Mouse (Mus musculus) lung, postnatal 4 days (tissue): Measurements from ENCODE around the gene Rnf41.

ENCODE experiments used
- DNase-seq, 2 experiments: peaks; one replicate each; pipeline ENCODE4 v3.0.0; 2021

The Rnf41 gene

DNA sequence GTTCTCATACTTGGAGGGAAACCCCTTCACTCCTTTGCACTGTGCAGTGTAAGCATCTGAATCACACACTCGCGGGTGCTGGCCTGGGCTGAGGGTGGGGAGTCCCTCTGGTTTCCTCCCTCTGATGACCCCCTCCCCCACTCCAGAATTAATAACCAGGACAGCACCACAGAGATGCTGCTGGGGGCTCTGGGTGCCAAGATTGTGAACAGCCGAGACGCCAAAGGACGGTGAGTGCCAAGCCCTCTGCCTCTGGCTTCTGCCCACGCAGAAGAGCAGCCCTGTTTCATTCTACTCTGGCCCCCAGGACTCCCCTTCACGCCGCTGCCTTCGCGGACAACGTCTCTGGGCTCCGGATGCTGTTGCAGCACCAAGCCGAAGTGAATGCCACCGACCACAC lies 22.5 kb upstream of the Rnf41 start:
- DNase-seq = no peak

DNA sequence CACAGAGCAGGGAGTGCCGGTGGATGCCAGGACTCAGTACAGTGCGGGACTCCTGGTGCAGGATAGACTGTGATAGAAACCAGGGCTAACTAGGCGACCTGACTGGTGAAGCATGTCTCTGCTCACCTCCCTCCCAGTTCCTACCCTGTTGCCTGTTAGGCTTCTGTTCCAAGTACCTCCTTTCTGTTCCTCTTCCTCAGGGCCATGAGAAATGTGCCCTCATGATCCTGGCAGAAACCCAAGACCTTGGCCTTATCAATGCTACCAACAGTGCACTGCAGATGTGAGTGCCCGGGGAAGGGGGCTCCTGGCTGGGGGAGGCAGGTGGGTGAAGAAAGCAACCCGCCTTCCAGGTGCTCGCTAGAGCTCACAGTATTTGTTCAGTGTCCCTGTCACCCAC lies 21.9 kb upstream of the Rnf41 start:
- DNase-seq = no peak

DNA sequence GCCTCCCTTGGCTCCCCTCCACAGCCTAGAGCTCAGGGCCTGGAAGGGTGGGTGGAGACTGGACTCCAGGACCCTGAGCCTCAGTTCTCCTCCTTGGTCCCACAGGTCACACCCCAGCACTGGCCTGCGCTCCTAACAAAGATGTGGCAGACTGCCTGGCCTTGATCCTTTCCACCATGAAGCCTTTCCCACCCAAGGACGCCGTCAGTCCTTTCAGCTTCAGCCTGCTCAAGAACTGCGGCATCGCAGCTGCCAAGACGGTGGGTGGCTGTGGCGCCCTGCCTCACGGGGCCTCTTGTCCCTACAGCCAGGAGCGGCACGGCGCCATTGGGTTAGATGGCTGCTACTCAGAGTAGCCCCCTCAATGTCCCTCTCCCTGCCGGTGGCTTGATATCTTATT lies 21.1 kb upstream of the Rnf41 start:
- no peak for DNase-seq

DNA sequence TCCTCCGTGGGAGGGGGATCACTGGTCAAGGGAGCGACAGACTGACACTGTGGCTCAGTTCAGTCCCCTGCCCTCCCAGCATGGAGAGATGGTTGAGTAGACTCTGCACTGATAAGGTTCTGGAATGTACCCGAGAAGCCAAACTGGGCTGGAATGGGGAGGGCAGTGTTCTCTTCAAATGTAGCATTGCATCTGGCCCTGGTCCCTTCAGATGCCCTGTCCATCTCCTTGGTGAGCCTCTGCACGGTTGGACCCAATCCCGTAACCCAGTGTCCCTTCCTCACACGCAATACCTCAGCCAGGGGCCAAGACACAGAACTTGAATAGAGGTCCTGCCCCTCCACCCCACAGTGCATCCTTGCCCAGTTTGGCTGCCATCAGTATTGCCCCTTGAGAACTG lies 19.6 kb upstream of the Rnf41 start:
- DNase-seq = no peak

DNA sequence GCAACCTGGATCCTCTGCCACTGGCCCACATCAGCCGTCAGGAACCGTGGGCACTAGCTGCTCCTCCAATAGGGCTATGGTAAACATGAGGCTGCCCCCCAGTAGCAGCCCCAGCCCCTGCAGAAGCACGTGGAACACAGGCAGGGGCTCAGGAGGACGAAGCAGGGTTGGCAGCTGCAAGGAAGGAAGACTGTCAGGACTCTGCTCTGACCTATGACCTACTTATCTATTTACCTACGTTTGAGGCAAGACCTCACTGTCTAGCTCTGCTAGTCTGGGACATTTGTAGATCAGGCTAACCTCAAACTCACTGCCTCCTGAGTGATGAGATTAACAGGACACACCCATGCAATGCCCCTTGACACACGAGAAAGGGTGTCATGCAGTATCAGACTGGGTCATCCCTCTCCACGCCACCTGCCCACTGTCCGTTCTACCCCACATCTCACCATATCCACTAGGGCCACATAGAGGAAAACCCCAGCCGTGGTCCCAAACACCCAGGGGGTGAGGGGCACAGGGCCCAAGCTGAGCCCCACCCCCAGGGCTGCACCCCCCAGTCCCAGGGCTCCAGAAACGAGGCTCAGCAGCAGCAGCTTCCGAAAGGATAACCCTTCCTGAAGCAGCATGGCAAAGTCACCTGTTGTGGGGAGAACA lies 15.3 kb upstream of the Rnf41 start:
- no peak for DNase-seq

DNA sequence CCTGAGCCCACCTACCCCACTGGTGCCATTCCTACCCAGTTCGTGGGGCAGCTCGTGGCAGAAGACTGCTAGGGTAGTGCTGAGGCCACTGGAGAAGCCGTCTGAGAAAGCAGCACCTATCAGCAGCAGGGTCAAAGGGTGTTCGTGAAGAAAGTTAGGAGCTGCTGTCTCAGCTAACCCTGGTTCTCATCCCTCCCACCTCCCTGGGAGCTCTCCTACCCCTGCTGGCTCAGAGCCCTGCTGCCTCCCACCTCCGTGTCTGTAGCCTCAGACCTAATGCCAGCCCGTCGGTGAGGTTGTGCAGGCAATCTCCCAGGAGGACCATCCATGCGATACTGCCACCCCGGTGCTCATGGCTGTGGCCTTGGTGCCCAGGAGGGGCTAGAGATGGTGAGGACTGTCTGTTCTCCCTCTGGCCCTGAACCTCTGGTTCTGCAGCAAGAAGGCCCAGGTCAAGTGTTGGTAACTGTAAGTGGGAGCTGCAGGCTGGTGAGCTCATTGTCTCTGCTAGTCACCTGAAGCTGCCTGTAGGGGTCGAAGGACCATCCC lies 14.7 kb upstream of the Rnf41 start:
- DNase-seq = no peak

DNA sequence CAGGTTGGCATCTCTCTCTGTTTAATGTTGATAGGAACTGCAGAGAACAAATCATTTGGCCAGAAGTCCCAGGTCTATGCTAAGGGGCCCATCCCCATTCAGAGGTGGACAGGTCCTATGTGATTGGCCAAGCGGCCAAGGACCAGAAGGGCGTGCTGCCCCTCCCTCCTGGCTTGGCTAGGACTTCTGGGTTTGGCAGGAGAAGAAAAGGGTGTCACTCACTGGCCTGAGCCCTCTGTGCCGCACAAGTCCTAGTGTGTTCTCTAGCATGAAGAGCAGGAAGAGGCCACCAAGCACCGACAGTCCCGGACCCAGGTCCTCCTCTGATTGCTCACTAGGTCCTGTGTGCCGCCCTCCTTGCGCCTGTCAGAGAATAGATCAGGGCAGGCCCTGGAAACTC lies 14.0 kb upstream of the Rnf41 start:
- no peak for DNase-seq

DNA sequence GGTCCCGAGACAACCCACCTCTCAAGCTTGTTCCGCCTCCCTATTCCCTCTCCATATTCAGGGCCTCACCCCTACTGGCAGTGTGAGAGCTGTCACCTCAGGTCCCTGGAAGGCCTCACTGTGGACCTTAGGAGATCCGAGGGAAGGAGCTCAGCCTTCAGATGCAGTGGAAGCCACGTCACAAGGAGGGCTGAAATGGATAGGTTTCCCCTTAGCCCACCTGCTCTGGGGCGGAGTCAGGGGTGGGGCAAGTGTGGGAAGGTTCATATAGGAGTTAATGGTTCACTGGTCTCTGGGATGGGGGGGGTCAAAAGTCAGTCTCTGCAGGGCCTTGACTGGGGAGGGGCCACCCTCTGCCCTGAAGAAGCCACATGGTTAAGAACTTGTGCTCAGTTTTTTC lies 11.1 kb upstream of the Rnf41 start:
- DNase-seq = no peak

DNA sequence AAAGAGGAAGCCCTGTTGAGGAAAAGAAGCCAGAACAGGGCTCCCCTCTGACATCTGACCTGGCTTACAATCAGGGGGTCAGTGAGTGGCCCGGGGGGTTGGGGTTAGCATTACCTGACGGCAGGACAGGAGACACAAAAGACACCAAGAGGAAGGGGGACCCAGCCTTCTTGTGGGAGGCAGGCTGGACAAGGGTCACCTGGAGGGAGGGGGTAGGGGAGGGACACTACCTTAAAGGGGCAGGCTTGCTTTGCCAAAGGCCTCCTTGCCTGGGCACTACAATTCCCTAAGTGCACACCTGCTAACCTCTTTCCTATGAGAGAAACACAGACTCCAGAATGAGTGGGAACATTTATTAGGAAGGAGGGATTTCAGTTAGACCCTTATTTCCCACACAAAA lies 10.4 kb upstream of the Rnf41 start, which contains the start of gene Slc39a5:
Slc39a5 (minus strand) TSS at position 174 of the 400 bp plus-strand sequence.
- no peak for DNase-seq

DNA sequence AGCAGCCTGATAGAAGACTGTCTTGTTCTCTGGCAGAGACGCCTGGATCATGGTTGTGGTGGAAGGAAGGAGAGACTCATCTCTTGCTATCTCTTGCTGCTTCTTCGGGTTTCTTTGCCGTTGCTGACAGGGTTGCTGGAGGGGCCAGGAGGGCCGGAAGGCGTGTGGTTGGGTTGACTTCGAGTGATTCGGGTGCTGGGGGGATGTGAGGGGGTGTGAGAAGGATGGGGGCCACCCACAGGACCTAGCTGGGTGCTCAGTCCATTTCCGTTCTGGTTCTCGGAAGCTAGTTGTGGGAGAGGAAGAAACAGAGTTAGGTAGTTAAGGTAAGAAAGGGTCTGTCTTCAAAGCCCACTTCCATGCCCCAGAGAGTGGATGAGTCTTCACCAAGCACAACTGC lies 9.8 kb upstream of the Rnf41 start:
- DNase-seq = no peak

DNA sequence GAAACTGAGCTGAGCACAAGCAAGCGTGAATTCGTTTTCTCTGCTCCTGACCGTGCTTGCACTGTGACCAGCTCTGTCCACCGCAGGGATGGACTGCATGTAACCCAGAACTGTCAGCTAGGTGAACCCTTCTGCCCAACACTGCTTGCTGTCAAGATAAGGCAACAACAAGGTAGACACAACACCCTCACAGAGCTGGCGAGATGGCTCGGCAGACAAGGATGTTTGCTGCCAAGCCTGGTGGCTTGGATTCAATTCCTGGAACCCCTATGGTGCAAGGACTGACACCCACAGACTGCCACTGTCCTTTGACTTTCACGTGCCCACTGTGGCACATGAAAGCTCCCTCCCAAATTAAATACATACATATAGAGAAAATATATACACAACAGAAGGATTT lies 7.5 kb upstream of the Rnf41 start:
- DNase-seq = no peak

DNA sequence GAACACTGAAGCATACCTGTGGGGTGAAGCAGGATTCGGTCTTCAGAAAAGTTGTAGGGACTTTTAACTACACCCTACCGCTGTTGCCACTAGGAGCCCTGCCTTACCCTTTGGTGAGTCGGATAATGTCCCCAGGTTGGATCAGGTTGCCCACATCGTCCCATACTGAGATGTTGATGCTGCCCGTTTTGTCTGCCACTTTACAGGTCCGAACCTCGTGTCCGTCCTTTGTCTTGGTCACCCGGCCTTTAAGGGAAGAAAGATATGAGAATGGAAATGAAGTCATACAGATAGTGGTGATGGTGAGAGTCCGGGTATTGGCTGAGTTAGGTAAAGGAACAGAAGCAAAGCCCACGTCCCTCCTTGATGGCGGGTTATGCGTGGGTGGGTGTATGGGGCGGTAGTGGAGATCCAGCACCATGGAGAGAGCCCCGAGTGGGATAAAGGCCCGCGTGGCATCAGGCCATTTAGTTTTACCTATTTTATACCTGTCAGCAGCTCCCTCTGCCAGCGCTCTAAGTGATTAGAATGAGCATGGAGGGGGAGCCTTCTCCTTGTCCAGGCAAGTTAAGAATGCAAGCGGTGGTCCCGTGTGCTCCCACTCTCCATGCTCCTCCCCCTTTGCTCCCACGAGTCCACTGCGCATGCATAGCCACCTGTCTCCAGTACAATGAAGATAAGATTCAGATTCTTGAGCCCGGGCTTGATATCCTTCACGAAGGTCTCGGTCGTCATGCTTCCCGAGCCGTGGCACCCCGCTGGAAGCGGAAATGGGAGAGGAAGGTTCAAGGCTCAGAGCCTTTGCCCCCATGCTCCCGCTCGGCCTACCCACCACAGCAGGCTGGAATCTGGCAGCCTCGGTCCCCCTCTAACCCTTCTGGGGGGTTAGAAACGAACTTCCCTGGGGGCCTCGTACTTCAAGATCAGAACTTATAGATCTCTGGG lies 2.6 kb upstream of the Rnf41 start:
- DNase-seq = no peak

DNA sequence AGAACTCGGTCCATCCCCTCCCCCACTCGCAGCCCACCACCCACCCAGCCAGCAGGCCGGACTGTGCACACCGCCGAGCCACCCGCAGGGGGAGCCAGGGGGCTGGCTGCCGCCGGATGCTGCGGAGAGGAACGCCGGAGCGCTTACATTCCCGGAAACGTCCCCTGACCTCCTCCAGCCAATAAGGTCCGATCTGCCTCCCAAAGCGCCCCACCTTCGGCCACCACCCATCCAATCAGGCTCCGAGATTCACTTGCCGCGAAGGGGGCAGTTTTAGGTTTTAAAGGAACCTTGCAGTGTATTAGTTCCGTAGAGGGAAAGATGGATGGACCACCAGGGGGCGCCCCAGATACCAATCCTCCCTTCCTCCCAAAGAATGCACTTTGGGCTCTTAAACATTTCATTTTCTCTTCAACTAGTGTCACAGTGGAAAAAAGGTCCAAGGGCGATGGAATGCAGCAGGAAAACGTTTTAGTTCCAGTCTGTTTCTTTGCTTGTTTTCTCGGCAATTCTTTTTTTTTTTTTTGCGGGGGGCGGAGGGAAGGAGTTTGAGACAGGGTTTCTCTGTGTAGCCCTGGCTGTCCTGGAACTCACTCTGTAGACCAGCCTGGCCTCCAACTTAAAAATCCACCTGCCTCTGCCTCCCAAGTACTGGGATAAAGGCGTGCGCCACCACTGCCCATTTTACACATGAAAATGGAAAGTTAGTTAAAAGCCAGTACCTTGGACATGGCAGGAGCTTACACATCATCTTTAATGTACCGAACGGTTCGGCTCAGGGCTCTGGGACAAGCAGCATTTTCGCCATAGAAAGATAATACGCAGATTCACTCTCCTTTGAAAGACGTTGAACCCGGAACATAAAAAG lies 1.5 kb upstream of the Rnf41 start:
- peak; percentile 97 to 99 for DNase-seq

DNA sequence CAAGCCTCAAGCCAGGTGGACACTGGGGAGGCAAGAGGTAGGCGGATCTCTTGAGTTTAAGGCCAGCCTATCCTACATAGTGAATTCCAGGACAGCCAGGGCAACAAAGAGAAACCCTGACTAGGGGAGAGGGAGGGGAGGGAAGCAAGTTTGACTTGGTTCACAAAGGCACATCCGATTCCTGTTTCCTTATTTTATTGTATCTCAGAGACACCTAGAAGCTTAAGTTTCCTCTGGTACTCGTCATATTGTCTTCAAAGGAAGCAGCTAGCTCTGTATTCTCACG lies 954 bp upstream of the Rnf41 start:
- DNase-seq = no peak

DNA sequence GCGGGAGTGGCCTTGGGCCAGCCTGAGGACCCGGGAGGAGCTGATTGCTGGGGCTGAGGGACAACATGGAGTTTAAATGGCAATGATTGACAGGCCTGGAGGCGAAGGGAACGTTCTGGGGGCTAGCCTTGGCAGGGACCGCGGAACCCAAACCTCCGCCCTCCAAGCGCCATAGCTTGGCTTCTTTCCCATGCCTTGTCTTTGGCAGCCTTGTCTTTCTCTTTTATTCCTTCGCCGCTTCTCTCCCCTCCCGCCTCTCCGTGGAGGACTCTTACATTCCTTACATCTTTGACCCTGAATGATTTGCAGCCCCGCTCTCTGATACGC lies 561 bp downstream of the Rnf41 start:
- peak; percentile 61 to 75 for DNase-seq

DNA sequence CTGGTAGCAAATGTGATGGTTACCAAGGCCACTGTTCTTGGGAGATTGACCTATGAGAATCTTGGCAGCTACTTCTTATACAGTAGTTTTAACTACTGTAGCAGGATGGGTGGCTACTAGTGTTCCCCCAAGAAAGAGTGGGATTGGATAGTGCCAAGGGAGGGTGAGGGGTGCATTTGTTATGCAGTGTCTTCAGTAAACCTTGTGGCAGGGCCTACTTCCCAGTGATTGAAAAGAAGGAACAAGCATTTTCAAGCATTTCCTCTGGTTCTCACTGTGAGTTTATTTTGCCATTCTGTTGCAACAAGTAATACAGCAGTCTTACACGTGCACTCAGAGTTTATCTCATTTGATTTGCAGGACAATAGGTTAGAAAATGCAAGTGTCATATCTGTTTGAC lies 1.1 kb downstream of the Rnf41 start:
- no peak for DNase-seq

DNA sequence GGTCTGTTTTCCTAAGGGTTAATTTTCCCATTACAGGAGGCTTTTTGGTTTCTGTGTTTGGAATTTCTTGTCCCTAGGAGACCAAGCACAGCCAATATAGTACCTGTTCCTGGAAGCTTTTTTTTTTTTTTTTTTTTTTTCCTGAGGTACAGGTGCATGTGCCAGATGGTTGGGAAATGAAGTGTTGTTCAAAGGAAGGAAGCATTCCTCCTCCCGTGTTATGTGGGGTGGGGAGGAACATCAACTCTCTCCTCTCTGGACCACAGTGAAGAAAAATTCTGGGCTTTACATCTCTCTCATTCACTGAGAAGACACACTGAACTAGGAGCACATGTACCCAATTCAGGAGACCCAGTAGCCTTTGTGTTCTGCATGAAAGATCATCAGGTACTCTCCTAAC lies 1.6 kb downstream of the Rnf41 start:
- DNase-seq = no peak

DNA sequence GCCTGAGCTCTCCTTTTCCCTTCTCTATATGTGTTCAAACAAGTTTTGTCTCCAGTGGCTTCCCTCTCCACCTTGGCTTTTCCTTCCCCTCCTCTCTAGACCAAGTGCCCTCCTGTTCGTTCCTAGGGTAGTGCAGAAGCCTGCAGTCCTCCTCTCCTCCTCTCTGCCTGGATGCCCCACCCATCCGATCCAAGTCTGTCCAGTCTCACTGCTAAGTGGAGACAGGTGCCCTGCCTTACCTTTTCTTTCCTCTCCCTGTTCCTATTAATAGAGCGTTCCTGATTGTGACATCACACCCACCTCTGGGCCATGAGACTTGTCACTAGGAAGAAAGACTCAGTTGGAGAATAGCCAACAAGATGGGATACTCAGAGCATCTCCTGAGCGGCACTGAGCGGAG lies 3.4 kb downstream of the Rnf41 start:
- no peak for DNase-seq

DNA sequence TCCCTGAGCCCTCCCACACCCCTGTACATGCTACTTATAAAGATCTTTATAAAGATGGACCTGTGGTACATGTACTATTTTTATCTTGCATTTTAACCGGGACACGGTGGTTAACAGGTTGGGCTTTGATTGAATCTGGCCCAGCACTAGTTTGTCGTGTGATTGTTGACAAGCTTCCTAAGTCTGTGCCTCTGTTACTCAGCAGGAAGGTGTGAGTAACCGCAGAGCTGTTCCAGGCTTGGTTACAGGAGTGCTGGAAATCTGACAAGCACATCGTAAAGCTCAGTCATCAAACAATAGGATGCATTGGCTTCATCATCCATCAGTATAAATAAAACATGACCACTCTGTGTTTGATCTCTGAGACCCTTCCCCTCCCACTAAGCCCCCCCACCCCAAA lies 11.0 kb downstream of the Rnf41 start:
- no peak for DNase-seq

DNA sequence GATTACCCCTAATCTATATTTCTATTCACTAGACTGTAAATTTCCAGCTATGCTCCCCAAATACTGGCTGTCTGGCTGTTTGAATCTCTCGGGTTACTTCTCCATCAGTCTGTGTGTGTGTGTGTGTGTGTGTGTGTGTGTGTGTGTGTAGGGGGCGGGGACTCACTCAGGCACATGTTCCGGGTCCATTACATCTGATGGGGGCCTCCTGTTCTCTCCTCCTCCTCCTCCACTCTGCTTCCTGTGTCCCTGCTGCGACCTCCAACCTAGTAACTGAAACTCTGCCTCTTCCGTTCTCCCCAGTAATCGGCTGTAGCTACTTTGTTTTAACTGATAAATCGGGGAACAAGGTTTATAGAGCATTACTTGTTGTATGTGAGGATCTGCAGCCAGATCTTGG lies 13.1 kb downstream of the Rnf41 start:
- no peak for DNase-seq

DNA sequence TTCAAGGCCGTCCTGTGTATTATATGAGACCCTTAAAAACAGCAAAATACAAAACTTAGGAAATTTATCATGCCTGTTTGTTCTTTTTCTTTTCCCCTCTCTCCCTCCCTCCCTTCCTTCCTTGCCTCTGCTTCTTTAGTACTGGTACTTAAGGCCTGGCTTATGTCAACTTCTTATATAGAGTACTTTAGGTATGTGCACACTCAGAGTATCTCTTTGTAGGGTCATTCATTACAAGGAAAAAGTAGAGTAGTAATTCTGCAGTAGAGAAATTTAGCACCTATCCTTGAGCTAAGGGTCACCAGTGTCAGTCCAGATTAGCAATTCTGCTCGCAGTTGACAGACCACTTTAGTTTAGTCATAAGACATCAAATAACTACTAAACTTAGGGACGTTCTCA lies 13.8 kb downstream of the Rnf41 start:
- DNase-seq = no peak

DNA sequence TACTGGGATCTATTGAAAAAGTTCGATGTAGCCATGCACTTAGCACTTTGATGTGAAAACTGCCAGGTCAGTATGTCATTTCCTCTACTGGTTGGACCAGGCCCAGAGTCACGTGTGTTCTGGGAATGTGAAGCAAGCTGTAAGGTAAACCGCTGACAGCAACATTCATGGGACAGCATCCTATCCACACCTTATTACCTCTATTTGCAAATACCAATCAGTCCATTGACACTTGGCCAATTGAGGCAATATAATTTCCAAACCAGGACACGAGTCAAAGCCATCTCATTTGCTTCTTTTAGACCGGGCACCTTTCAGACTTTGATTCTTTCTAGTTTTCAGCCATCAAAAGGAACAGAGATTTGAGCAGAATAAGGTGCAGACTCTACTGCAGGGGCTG lies 17.6 kb downstream of the Rnf41 start:
- no peak for DNase-seq

DNA sequence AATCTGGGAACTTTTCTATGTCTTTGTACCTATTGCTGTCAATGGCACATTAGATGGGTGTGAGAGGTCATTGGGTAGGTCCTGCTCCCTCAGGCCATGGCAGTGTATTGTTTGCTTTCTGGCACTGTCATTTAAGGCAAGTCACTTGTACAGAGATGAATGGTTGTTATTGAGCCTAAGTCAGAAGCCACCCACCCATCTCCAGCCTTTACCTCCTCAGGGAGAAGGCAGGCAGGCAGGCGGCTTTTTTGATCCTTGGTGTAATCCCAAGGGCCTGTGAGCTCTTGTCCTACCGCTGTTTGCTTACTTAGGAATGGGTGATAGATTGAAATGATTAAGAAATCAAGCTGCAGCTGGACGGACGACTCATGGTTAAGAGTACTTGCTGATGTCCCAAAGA lies 18.0 kb downstream of the Rnf41 start:
- DNase-seq = no peak

DNA sequence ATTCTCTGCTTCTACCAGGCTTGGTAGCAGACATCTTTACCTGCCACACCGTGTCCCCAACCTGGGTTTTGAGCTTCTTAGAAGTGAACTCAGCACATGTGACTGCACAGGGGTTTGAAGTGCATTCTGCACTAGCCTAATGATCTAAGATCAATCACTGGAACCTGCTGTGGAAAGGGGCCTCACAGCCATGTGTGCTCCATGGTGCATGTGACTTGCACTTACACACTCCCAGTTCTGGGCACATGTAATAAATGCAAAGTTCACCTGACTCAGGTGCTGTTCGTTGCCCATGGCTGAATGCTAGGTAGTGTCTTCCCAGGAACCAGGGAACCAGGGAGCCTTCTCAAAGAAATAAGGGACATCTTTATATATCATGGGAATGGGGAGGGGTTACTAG lies 22.0 kb downstream of the Rnf41 start:
- DNase-seq = no peak
